ENCODE assay signal across 26 mouse cellular contexts in the genomic region with DNA sequence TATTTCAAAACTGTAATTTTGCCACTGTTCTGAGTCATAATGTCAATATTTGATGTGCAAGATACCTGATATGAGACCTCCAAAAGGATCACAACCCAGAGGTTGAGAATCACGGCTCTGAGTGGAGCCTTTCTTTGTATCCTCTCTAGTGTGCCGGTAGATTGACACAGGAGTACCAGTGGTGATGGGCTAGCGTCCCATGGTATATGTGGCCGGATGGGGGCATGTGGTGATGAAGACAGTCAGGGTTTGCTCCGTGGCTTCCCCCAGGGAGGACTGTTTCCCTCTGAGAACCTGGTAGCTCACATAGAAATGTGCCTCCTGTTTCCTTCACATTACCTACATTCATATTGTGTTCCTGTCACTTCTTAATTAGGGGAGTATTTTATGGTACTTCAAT. TPM values are rescaled to one million over a fixed set of nuclear protein-coding genes. Genes with fewer than 3 reads are reported as not detected.
DNase-seq lines count a peak whose midpoint lies in the region; ATAC-seq and TF ChIP-seq lines count a peak whose summit lies in the region.
"Had no signal": no experiment of that assay in that cellular context is flagged by ENCODE, and none has a peak within 500 bp of the region (broad histone marks: within the 10 kb centered on the region; RNA-seq: fewer than 3 reads in every experiment).

No protein-coding gene starts in this region.

- H3K4me2 ChIP-seq in intestine, embryonic 14.5 days (ENCODE audit: low read length): no peak overlapping the region
- H3K4me2 ChIP-seq in intestine, postnatal 0 days (replicated peaks; ENCODE audit: low read depth): no peak overlapping the region
- H3K4me2 ChIP-seq in neural tube, embryonic 13.5 days: no peak overlapping the region
- no peak overlapping the region for H3K4me2 ChIP-seq in forebrain, embryonic 15.5 days (replicated peaks)
- H3K4me2 ChIP-seq: embryonic facial prominence, embryonic 12.5 days; embryonic facial prominence, embryonic 15.5 days; heart, embryonic 13.5 days; hindbrain, embryonic 14.5 days had no signal

- peak; percentile 32 for DNase-seq in intestine, embryonic 14.5 days (ENCODE audit: low spot score)
- no peak for DNase-seq in neural tube, embryonic 10.5 days (ENCODE audit: extremely low spot score, low spot score)
- no peak for DNase-seq in cerebellum, postnatal 25 days
- no peak for DNase-seq in retina, postnatal 1 day
- DNase-seq: adrenal gland, postnatal 10 days; adrenal gland, postnatal 36 days; cerebellum, adult 18-20 months; cerebellum, adult 9-10 months; cerebellum, postnatal 14 days; gastrocnemius, postnatal 10 days; gastrocnemius, postnatal 36 days; heart, adult 2 months; heart, postnatal 14 days; heart, postnatal 4 days; kidney, adult 11 months had no signal

- 80% methylated on average over 5 of the region's 5 CpGs for WGBS in intestine, embryonic 14.5 days
- 71% methylated on average over 5 of the region's 5 CpGs for WGBS in intestine, postnatal 0 days
- 55% methylated on average over 5 of the region's 5 CpGs for whole genome bisulfite sequencing in neural tube, embryonic 13.5 days
- 33% methylated on average over 5 of the region's 5 CpGs for WGBS in forebrain, embryonic 15.5 days

- TF ChIP-seq CTCF in intestine, postnatal 0 days (IDR thresholded peaks at IDR 0.05; ENCODE audit: low read depth): no peak

- no peaks in the 10 kb centered on the region for H3K4me1 ChIP-seq in intestine, embryonic 14.5 days (replicated peaks; ENCODE audit: control insufficient read depth, insufficient read depth, low read length)
- no peaks in the 10 kb centered on the region for H3K4me1 ChIP-seq in intestine, postnatal 0 days (replicated peaks; ENCODE audit: control insufficient read depth, insufficient read depth, low read length)
- H3K4me1 ChIP-seq in neural tube, embryonic 13.5 days (replicated peaks): peaks cover 16% of the 10 kb centered on the region; the same call in 1 of the 2 replicates
- no peaks in the 10 kb centered on the region; the same call in 1 of the 2 replicates for H3K4me1 ChIP-seq in forebrain, embryonic 15.5 days
- H3K4me1 ChIP-seq: embryonic facial prominence, embryonic 12.5 days; embryonic facial prominence, embryonic 15.5 days; heart, embryonic 10.5 days; heart, embryonic 13.5 days had no signal

- H3K4me3 ChIP-seq in intestine, embryonic 14.5 days (ENCODE audit: low read depth, low read length): no peak overlapping the region
- no peak overlapping the region for H3K4me3 ChIP-seq in intestine, postnatal 0 days (ENCODE audit: low read depth, low read length)
- no peak overlapping the region for H3K4me3 ChIP-seq in neural tube, embryonic 13.5 days
- H3K4me3 ChIP-seq in forebrain, embryonic 15.5 days: no peak overlapping the region
- H3K4me3 ChIP-seq: embryonic facial prominence, embryonic 12.5 days; embryonic facial prominence, embryonic 15.5 days; heart, adult 2 months; heart, embryonic 10.5 days; heart, embryonic 13.5 days had no signal

- H3K9ac ChIP-seq in intestine, embryonic 14.5 days (ENCODE audit: low read length): no peak overlapping the region
- H3K9ac ChIP-seq in intestine, postnatal 0 days (ENCODE audit: low read depth, low read length): no peak overlapping the region
- H3K9ac ChIP-seq in neural tube, embryonic 13.5 days: no peak overlapping the region
- H3K9ac ChIP-seq in forebrain, embryonic 15.5 days (replicated peaks): no peak overlapping the region
- H3K9ac ChIP-seq: embryonic facial prominence, embryonic 12.5 days; embryonic facial prominence, embryonic 15.5 days; heart, embryonic 13.5 days; hindbrain, embryonic 14.5 days had no signal

- no peak overlapping the region for H3K27ac ChIP-seq in intestine, embryonic 14.5 days (ENCODE audit: low read depth)
- no peak overlapping the region for H3K27ac ChIP-seq in intestine, postnatal 0 days (ENCODE audit: low read depth, low read length)
- H3K27ac ChIP-seq in neural tube, embryonic 13.5 days (replicated peaks): no peak overlapping the region
- H3K27ac ChIP-seq in forebrain, embryonic 15.5 days (replicated peaks): no peak overlapping the region
- H3K27ac ChIP-seq: embryonic facial prominence, embryonic 12.5 days; embryonic facial prominence, embryonic 15.5 days; heart, adult 2 months; heart, embryonic 10.5 days; heart, embryonic 13.5 days; hindbrain, embryonic 14.5 days; hindbrain, postnatal 0 days had no signal

- H3K9me3 ChIP-seq in intestine, embryonic 14.5 days (ENCODE audit: control insufficient read depth, low read length): no peaks in the 10 kb centered on the region
- no peaks in the 10 kb centered on the region for H3K9me3 ChIP-seq in intestine, postnatal 0 days (ENCODE audit: control insufficient read depth)
- H3K9me3 ChIP-seq in neural tube, embryonic 13.5 days: no peaks in the 10 kb centered on the region
- H3K9me3 ChIP-seq in forebrain, embryonic 15.5 days: no peaks in the 10 kb centered on the region
- H3K9me3 ChIP-seq: embryonic facial prominence, embryonic 12.5 days; embryonic facial prominence, embryonic 15.5 days; heart, embryonic 10.5 days; heart, embryonic 13.5 days had no signal

- H3K27me3 ChIP-seq in intestine, embryonic 14.5 days (replicated peaks; ENCODE audit: control insufficient read depth, insufficient read depth, low read length): no peaks in the 10 kb centered on the region
- no peaks in the 10 kb centered on the region for H3K27me3 ChIP-seq in intestine, postnatal 0 days (replicated peaks; ENCODE audit: control insufficient read depth, insufficient read depth, low read length)
- no peaks in the 10 kb centered on the region for H3K27me3 ChIP-seq in neural tube, embryonic 13.5 days
- no peaks in the 10 kb centered on the region for H3K27me3 ChIP-seq in forebrain, embryonic 15.5 days
- H3K27me3 ChIP-seq: embryonic facial prominence, embryonic 12.5 days; embryonic facial prominence, embryonic 15.5 days; heart, embryonic 13.5 days had no signal

- H3K36me3 ChIP-seq in intestine, embryonic 14.5 days (ENCODE audit: control insufficient read depth, insufficient read depth, low read length): no peaks in the 10 kb centered on the region
- no peaks in the 10 kb centered on the region for H3K36me3 ChIP-seq in intestine, postnatal 0 days (ENCODE audit: control insufficient read depth, insufficient read depth)
- H3K36me3 ChIP-seq in neural tube, embryonic 13.5 days: no peaks in the 10 kb centered on the region
- no peaks in the 10 kb centered on the region for H3K36me3 ChIP-seq in forebrain, embryonic 15.5 days
- H3K36me3 ChIP-seq: embryonic facial prominence, embryonic 12.5 days; embryonic facial prominence, embryonic 15.5 days; heart, embryonic 10.5 days; heart, embryonic 13.5 days had no signal

- no peak for ATAC-seq in intestine, embryonic 14.5 days (replicated peaks; ENCODE audit: low FRiP score, low TSS enrichment, low read depth)
- no peak for ATAC-seq in intestine, postnatal 0 days
- peak; percentile 51; the same call in 1 of the 2 replicates for ATAC-seq in neural tube, embryonic 13.5 days (ENCODE audit: low read depth)
- 0 out of 2 replicates have a peak, but pooled peaks have one; percentile 29 for ATAC-seq in forebrain, embryonic 15.5 days (replicated peaks)
- ATAC-seq: CD4-positive, CD25-positive, alpha-beta regulatory T cell, adult 4 months; hindbrain, postnatal 0 days; inflammation-experienced regulatory T-cells, adult 6 months had no signal

RNA-seq across cellular contexts. Expression of a gene that starts 43.2 kb away (rescaled TPM):
- polyA plus RNA-seq in intestine, embryonic 14.5 days (2014; fragmentation: Nextera tagmentation; extraction: Ambion mirVana): 6.6 and 7.4 TPM in 2 replicates
- 2.7 and 3.0 TPM in 2 replicates for polyA plus RNA-seq in intestine, postnatal 0 days (2015; fragmentation: Nextera tagmentation; extraction: Ambion mirVana)
- polyA plus RNA-seq in neural tube, embryonic 13.5 days (2015; fragmentation: Nextera tagmentation; extraction: Ambion mirVana): 16.8 and 19.6 TPM in 2 replicates
- polyA plus RNA-seq in forebrain, embryonic 15.5 days (2015; fragmentation: Nextera tagmentation; extraction: Ambion mirVana): 9.3 and 10.3 TPM in 2 replicates

Comparison
In these comparisons a context has a peak if more than half of its experiments do, and no peak if none do; other contexts are left out.
1. ATAC-seq: peak in neural tube, embryonic 13.5 days (single experiment) and forebrain, embryonic 15.5 days (single experiment); none in intestine, embryonic 14.5 days (single experiment) and intestine, postnatal 0 days (single experiment).